Mouse (Mus musculus) olfactory bulb, adult 2 months (tissue): ENCODE results near the gene Lmntd2. TPM values are rescaled to one million over a fixed set of nuclear protein-coding genes. Genes with fewer than 3 reads are reported as not detected.
"Not testable (repeated sequence)": the region's sequence is repeated elsewhere in the genome, so short reads cannot be mapped to it uniquely, and the experiment has no call there.

Source experiments
- H3K27ac ChIP-seq: fragments of 200-500 bp; 2 replicates; pipeline ENCODE4 v1.5.1; 2012; ENCODE audit warnings: low read depth, low read length; ENCODE audit not compliant: insufficient read depth
- H3K4me1 ChIP-seq: fragments of 200-500 bp; 2 replicates; pipeline ENCODE4 v1.6.1; 2012; ENCODE audit warnings: low read length; ENCODE audit not compliant: control insufficient read depth, insufficient read depth
- H3K4me3 ChIP-seq: fragments of 200-500 bp; 2 replicates; pipeline ENCODE4 v1.5.1; 2012; ENCODE audit warnings: mild to moderate bottlenecking, low read depth, low read length, moderate library complexity; ENCODE audit not compliant: insufficient read depth
- CTCF ChIP-seq: fragments of 200-500 bp; IDR thresholded peaks from 2 replicates; pipeline ENCODE4 v1.5.1; 2012; ENCODE audit warnings: low read depth, mild to moderate bottlenecking, low read length, moderate library complexity; ENCODE audit not compliant: insufficient read depth
- POLR2A ChIP-seq: fragments of 200-500 bp; IDR thresholded peaks from 2 replicates; pipeline ENCODE4 v1.6.1; 2012; ENCODE audit warnings: mild to moderate bottlenecking, low read depth, low read length, moderate library complexity; ENCODE audit not compliant: insufficient read depth
- WGBS: fragments of 180-500 bp; shearing (Covaris S2); methylation state at CpG from one replicate; pipeline ENCODE4 v1.1.7; 2018; 5-methylcytosine and 5-hydroxymethylcytosine counted together
- polyA plus RNA-seq: library from polyadenylated mRNA; stranded (reverse); fragments of >200 nt; gene quantifications from 2 replicates; pipeline ENCODE4 v1.2.4, GENCODE M21; 2012; ENCODE audit warnings: low replicate concordance; ENCODE audit not compliant: missing spikeins, insufficient read depth, insufficient read length

Lmntd2 gene
- not detected in 2 replicates for polyA plus RNA-seq

DNA sequence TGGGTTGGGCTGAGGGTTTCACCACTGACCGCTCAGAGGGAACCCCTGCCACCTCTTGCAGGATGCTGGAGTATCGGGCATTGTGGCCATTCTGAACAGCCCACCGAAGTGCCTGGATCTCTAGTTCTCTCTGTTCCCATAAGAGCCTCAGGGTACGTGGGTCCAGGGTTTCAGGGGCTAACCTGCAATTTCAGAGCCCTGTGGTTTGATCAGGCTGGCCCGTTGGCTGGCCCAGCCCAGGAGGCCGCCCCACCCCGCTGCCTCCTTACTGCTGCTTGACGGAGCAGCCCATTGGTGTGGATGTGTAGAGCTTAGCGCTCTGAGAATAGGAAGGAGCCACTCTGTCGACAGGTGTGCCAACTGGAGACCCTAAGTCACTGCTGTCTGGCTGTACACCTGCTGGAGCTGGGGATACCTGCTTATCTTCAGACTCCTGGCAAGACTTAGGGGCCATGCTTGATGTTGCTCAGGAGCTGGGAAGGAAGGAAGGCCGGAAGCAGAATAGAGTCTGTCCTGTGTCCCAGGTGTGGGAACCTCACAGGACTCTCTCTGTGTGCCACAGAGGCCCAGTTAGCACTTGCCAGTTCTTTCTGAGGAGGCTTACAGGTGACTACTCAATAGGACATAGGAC is at the start of gene Lmntd2:
Gene Lmntd2 (minus strand): TSS at position 476 of the 631 bp plus-strand sequence.
- Histone ChIP-seq H3K4me1 (peaks cover 16% of the 10 kb centered on the region), H3K27ac (no peak within 1 kb of the TSS), H3K4me3 (no peak within 1 kb of the TSS)
- TF ChIP-seq CTCF (no peak), POLR2A (no peak)
- 91% methylated on average over 11 of the region's 11 CpGs for WGBS

DNA sequence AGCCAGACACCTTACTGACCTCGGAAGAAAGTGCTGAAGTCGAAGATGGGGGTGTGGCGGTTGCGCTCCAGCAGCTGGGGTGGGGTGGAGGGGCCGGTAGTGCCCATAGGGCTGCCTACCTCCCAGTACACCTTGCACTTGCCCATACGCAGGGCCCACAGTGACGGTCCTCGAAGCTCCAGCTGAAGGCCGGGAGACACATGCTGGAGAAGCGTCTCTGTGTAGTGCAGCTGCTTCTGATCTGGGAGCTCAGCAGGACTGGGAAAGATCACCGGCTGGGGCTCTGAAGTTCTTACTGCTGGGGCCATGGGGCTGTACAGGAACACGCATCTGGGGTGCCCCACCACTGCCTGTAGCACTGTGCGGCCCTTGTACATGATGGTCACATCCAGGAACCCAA is 49.8 kb upstream of the Lmntd2 start:
- 91% methylated on average over 13 of the region's 13 CpGs for WGBS
- H3K4me3 ChIP-seq: no peak overlapping the region
- H3K4me1 ChIP-seq: peaks cover 8% of the 10 kb centered on the region
- no peak for TF ChIP-seq CTCF
- no peak for TF ChIP-seq POLR2A
- H3K27ac ChIP-seq: no peak overlapping the region

DNA sequence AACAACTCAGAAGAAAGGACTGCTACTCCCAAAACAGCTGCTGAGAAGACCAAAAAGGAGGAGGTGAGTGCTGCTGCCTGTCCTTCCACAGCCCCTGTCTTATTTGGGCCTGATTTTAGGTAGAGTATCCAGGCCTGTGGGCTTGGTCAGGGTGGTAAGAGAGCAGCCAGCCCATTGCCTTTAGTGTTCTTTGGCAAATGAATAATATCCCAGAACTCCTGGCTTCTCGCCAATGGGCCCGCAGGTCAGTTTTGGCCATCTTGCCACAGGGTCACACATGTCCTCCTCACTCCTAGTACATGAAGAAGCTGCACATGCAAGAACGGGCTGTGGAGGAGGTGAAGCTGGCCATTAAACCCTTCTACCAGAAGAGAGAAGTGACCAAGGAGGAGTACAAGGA is 47.6 kb upstream of the Lmntd2 start:
- H3K4me3 ChIP-seq: no peak overlapping the region
- WGBS: 90% methylated on average over 3 of the region's 3 CpGs
- no peak overlapping the region for H3K27ac ChIP-seq
- peaks cover 8% of the 10 kb centered on the region for H3K4me1 ChIP-seq
- TF ChIP-seq CTCF (no peak), POLR2A (no peak)

DNA sequence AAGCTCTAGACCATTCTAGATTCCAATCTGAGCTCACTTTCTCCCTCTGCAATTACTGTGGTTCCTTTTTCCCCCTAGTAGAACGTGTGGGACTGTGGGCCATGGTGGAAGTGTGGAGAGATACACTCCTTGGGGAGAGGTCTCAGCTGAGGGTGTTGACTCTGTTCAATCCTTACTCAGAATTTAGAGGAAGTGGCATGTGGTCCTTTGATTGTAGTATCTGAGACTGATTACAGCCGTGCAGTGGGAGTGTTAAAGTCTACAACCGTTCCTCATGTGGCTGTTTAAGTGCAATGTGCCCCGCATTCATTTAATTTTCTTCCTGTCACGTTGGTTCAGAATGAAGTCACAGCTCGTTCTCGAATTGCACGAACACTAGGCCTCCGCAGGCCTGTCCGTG is 42.3 kb upstream of the Lmntd2 start:
- H3K27ac ChIP-seq: no peak overlapping the region
- H3K4me3 ChIP-seq: no peak overlapping the region
- H3K4me1 ChIP-seq: no peaks in the 10 kb centered on the region
- TF ChIP-seq POLR2A: no peak
- TF ChIP-seq CTCF: no peak
- 93% methylated on average over 10 of the region's 10 CpGs for WGBS

DNA sequence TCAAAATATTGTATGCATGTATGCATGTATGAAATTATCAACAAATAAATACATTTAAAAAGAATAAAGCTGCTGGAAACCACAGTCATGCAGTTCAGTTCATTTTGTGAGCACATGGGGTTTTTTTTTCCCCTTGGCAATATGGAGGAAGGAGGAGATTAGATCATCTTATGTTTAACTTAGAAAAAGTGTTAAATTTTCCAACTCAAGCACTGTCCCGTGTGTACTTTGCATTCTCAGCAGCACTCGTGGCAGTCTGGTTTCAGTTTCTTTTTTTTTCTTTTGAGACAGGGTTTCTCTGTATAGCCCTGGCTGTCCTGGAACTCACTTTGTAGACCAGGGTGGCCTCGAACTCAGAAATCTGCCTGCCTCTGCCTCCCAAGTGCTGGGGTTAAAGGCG is 36.6 kb upstream of the Lmntd2 start:
- H3K4me1 ChIP-seq, H3K27ac ChIP-seq, H3K4me3 ChIP-seq: not testable (repeated sequence)
- WGBS: 90% methylated on average over 4 of the region's 4 CpGs

DNA sequence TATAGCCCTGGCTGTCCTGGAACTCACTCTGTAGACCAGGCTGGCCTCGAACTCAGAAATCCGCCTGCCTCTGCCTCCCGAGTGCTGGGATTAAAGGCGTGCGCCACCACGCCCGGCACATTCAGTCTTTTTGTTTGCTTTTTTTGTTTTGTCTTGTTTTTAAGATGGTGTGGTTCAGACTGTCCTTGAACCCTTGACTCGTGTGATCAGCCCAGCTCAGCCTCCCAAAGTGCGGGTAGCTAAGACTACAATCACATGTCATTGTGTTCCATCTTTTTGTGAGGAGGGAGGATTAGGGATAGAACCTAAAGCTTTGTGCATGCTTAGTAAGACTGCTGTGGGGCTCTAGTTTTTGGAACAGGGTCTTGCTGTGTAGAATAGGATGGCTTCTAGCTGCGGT is 17.7 kb upstream of the Lmntd2 start:
- TF ChIP-seq CTCF (no peak), POLR2A (no peak)
- Histone ChIP-seq H3K4me3 (no peak overlapping the region), H3K4me1 (peaks cover 15% of the 10 kb centered on the region), H3K27ac (no peak overlapping the region)
- WGBS: 92% methylated on average over 10 of the region's 10 CpGs

DNA sequence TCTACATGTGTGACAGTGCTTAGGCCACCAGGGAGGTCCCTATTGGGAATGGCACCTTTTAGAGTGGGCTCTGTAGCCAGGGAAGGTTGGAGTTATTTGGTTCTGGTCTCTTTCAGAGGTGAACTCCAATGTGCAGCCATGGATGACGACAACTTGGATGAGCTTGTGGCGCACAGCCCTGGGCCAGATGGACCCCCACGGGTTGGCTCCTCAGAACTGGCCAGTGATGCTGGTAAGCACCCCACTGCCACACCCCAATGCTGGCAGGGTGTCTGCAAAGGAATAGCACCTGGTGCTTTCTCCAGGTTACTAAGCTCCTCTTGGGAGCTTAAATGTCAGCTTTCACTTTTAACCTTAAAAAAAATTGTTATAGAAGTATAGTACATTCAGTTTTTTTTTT is 17.2 kb upstream of the Lmntd2 start:
- peaks cover 15% of the 10 kb centered on the region for H3K4me1 ChIP-seq
- H3K27ac ChIP-seq: no peak overlapping the region
- no peak for TF ChIP-seq CTCF
- no peak for TF ChIP-seq POLR2A
- 85% methylated on average over 3 of the region's 3 CpGs for whole genome bisulfite sequencing
- H3K4me3 ChIP-seq: no peak overlapping the region

DNA sequence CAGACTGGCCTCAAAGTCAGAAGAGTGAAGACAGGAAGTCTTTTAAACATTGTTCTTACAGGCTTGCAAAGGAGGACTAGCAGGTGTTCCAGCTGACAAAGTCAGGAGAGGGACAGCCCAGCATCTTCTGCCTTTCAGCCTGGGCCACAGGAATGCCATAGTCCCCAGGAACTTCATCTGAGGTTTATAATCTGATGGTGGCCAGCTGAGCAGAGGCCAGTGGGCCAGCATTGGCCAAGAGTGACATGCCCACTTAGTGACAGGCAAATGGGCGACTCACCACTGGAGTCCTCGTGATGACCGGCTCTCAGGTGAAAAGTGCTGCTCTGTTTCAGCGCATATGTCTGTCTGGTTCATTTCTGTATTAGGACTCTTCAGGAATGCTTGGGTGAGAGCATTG is 16.7 kb upstream of the Lmntd2 start:
- no peak for TF ChIP-seq POLR2A
- TF ChIP-seq CTCF: no peak
- Histone ChIP-seq H3K4me1 (peaks cover 15% of the 10 kb centered on the region), H3K4me3 (no peak overlapping the region), H3K27ac (no peak overlapping the region)
- WGBS: 91% methylated on average over 4 of the region's 4 CpGs

DNA sequence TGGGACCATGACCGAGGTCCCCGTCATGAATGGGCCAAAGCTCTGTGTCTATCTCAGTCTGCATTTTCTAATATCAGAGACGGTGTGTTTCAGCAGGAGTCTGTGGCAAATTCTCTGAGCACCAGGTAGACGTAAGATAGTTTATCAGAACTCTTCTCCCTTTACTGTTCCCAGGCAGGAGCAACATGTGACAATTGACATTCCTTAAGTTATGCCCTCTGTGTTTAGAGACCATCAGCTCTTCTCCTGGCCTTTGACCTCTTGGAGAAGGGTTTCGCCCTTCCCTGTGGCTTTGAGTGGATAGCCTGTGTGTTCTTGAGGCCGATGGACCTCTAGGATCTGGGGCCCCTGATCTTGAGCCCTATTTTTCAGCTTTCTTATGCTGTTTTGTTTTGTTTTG is 15.8 kb upstream of the Lmntd2 start:
- Histone ChIP-seq H3K27ac (no peak overlapping the region), H3K4me3 (peak overlapping the region; percentile 63), H3K4me1 (peaks cover 15% of the 10 kb centered on the region)
- TF ChIP-seq CTCF (no peak), POLR2A (no peak)
- WGBS: 59% methylated on average over 6 of the region's 6 CpGs
